Mouse (Mus musculus) liver, adult 2 months (tissue): Measurements from ENCODE around the gene Kyat1. TPM values are rescaled to one million over a fixed set of nuclear protein-coding genes. Genes with fewer than 3 reads are reported as not detected.

ENCODE experiments used
- DNase-seq: peaks from one replicate; pipeline ENCODE4 v3.0.0-alpha.2; 2011; ENCODE audit warnings: low read depth, low spot score; ENCODE audit errors: extremely low read depth
- H3K27ac ChIP-seq: fragments of 200-500 bp; replicated peaks from 2 replicates; pipeline ENCODE4 v1.5.1; 2012; ENCODE audit warnings: low read depth, mild to moderate bottlenecking, control low read depth, inconsistent platforms, low read length; ENCODE audit not compliant: insufficient read depth
- H3K27me3 ChIP-seq: fragments of 200-500 bp; 2 replicates; pipeline ENCODE4 v1.6.1; 2012; ENCODE audit warnings: mild to moderate bottlenecking, moderate library complexity, low read length, inconsistent platforms; ENCODE audit not compliant: control insufficient read depth, insufficient read depth
- H3K36me3 ChIP-seq: fragments of 200-500 bp; 2 replicates; pipeline ENCODE4 v1.6.1; 2012; ENCODE audit warnings: low read length, inconsistent platforms; ENCODE audit not compliant: control insufficient read depth, insufficient read depth
- H3K4me1 ChIP-seq: fragments of 200-500 bp; 2 replicates; pipeline ENCODE4 v1.6.1; 2011; ENCODE audit warnings: low read length; ENCODE audit not compliant: control insufficient read depth, insufficient read depth
- H3K4me3 ChIP-seq: fragments of 200-500 bp; 2 replicates; pipeline ENCODE4 v1.5.1; 2011; ENCODE audit warnings: low read depth, mild to moderate bottlenecking, control low read depth, low read length, moderate library complexity; ENCODE audit not compliant: insufficient read depth
- H3K79me2 ChIP-seq: fragments of 200-500 bp; 2 replicates; pipeline ENCODE4 v1.6.1; 2012; ENCODE audit warnings: inconsistent platforms, mild to moderate bottlenecking, low read length, moderate library complexity; ENCODE audit not compliant: control insufficient read depth, insufficient read depth
- H3K9ac ChIP-seq: fragments of 200-500 bp; 2 replicates; pipeline ENCODE4 v1.6.1; 2012; ENCODE audit warnings: low read depth, mild to moderate bottlenecking, control low read depth, inconsistent platforms, low read length
- CTCF ChIP-seq: fragments of 200-500 bp; IDR thresholded peaks from 2 replicates; pipeline ENCODE4 v1.5.1; 2011; ENCODE audit warnings: low read depth, low read length, control low read depth
- POLR2A ChIP-seq: fragments of 200-500 bp; IDR thresholded peaks from 2 replicates; pipeline ENCODE4 v1.6.1; 2011; ENCODE audit warnings: low read length, control low read depth; ENCODE audit not compliant: insufficient read depth; ENCODE audit errors: extremely low read depth
- WGBS: fragments of 180-500 bp; shearing (Covaris S2); methylation state at CpG from one replicate; pipeline ENCODE4 v1.1.7; 2018; 5-methylcytosine and 5-hydroxymethylcytosine counted together
- polyA plus RNA-seq: library from polyadenylated mRNA; depleted of rRNA; stranded (reverse); fragments of >200 nt; gene quantifications from 2 replicates; pipeline ENCODE4 v1.2.3, GENCODE M21; 2012
- total RNA-seq: library from RNA; depleted of rRNA; stranded (reverse); fragments of >200 nt; gene quantifications from 2 replicates; pipeline ENCODE4 v1.2.3, GENCODE M21; 2014

Gene Kyat1
- total and polyA plus RNA-seq, 2 experiments = 169 to 378 TPM

DNA sequence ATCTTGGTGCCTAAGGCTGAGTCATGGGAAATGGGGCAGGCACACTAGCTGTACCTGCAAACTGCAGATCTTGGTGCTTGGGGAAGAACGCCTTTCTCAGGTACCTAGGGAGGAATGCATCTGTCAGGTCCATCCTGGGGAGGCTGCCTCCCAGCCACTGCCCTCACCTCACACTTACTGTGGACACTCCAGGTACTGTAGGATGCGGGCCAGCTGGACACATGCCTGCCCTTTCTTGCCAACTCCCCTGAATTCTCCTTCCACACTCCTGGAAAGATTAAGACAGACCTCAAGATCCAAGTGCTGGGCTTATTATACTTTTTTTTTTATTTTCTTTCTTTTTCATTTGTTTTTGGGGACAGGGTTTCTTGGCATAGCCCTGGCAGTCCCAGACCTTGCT, 29.1 kb downstream of the Kyat1 start:
- Histone ChIP-seq H3K27me3 (no peaks in the 10 kb centered on the region), H3K4me1 (peaks cover 24% of the 10 kb centered on the region), H3K79me2 (peaks cover 8% of the 10 kb centered on the region; the same call in 1 of the 2 replicates), H3K36me3 (0 out of 2 replicates have a peak, but pooled peaks cover 2% of the 10 kb centered on the region), H3K9ac (no peak overlapping the region), H3K4me3 (no peak overlapping the region), H3K27ac (no peak overlapping the region)
- 92% methylated on average over 2 of the region's 2 CpGs for WGBS
- no peak for DNase-seq
- TF ChIP-seq CTCF = no peak

DNA sequence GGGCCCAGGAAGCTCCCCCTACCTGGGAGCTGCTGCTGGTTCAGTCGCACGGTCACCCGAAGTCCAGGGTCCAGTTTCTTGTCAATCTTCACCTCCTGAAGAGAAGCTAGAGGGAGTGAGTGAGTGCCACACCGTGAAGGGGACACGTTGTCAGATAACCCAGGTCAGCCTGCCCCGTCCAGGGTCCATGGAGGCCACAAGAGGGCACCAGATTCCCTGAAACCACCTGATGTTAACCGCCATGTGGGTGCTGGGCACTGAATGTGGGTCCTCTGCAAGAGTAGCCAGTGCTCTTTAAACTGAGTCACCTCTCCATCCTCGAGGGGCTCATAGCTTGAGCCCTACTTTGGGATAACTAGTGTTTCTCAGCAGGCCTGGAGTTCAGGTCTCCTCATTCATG, 29.8 kb downstream of the Kyat1 start:
- DNase-seq = no peak
- Histone ChIP-seq H3K79me2 (peaks cover 8% of the 10 kb centered on the region; the same call in 1 of the 2 replicates), H3K4me3 (no peak overlapping the region)

DNA sequence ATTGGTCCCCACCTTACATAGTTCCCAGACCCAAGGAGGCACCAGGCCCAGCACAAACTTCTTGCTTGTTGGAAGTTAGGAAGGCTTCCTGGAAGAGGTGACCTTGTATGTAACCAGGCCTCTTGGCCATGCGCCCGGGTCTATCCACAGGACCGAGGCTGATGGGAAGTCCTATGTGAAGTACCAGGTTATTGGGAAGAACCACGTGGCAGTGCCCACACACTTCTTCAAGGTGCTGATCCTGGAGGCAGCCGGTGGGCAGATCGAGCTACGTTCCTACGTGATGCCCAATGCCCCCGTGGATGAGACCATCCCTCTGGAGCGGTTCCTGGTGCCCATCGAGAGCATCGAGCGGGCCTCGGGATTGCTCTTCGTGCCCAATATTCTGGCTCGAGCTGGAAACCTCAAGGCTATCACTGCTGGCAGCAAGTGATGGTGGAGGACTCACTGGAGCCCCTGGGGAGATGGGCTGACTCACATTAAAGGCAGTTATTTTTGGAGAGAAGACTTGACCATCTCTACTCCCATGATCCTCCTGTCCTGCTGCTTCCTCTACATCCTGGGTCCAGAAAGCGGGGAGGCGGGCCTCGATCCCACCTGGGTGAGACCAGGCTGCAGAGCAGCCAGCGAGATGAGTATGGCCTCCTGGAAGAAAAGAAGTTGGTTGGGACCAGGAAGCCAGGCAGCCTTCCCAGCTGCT, 32.0 kb downstream of the Kyat1 start:
- 0 out of 2 replicates have a peak, but pooled peaks cover 2% of the 10 kb centered on the region for H3K36me3 ChIP-seq
- DNase-seq = no peak
- H3K4me1 ChIP-seq = peaks cover 24% of the 10 kb centered on the region
- TF ChIP-seq CTCF (no peak), POLR2A (no peak)
- H3K27ac ChIP-seq = no peak overlapping the region
- 87% methylated on average over 20 of the region's 20 CpGs for WGBS
- no peaks in the 10 kb centered on the region for H3K27me3 ChIP-seq
- H3K79me2 ChIP-seq = peaks cover 8% of the 10 kb centered on the region; the same call in 1 of the 2 replicates
- no peak overlapping the region for H3K9ac ChIP-seq
- no peak overlapping the region for H3K4me3 ChIP-seq

More for the DNA sequence above, 29.8 kb downstream of the Kyat1 start:
- Histone ChIP-seq H3K36me3 (0 out of 2 replicates have a peak, but pooled peaks cover 2% of the 10 kb centered on the region), H3K27me3 (no peaks in the 10 kb centered on the region), H3K27ac (no peak overlapping the region), H3K9ac (no peak overlapping the region), H3K4me1 (peaks cover 24% of the 10 kb centered on the region)
- 87% methylated on average over 8 of the region's 8 CpGs for WGBS
- TF ChIP-seq CTCF (peak; percentile 58), POLR2A (no peak)

DNA sequence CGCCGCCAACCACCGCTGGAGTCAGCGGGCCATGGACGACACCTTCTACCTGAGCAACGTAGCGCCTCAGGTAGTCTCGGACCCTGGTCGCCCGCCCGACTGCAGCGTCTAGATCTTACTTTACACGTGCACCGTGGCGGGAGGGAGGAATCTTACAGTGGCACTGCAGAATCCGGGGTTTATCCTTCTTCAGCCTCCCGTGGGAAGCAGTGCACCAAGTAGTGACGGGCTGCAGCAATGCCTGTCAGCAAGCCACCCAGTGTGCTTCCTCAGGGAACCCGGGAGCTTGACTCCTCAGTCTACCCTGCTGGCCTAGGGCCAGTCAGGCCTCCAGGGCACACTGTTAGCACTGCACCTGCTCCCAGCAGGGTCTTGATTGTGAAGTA, 33.7 kb downstream of the Kyat1 start:
- Histone ChIP-seq H3K9ac (peak overlapping the region; percentile 84), H3K27me3 (no peaks in the 10 kb centered on the region), H3K79me2 (peaks cover 8% of the 10 kb centered on the region; the same call in 1 of the 2 replicates), H3K4me1 (peaks cover 20% of the 10 kb centered on the region), H3K36me3 (0 out of 2 replicates have a peak, but pooled peaks cover 2% of the 10 kb centered on the region), H3K4me3 (peak overlapping the region; percentile 65), H3K27ac (peak overlapping the region; percentile 73)
- WGBS = under 1% methylated on average over 19 of the region's 19 CpGs
- no peak for DNase-seq
- TF ChIP-seq POLR2A = no peak
- TF ChIP-seq CTCF = no peak

DNA sequence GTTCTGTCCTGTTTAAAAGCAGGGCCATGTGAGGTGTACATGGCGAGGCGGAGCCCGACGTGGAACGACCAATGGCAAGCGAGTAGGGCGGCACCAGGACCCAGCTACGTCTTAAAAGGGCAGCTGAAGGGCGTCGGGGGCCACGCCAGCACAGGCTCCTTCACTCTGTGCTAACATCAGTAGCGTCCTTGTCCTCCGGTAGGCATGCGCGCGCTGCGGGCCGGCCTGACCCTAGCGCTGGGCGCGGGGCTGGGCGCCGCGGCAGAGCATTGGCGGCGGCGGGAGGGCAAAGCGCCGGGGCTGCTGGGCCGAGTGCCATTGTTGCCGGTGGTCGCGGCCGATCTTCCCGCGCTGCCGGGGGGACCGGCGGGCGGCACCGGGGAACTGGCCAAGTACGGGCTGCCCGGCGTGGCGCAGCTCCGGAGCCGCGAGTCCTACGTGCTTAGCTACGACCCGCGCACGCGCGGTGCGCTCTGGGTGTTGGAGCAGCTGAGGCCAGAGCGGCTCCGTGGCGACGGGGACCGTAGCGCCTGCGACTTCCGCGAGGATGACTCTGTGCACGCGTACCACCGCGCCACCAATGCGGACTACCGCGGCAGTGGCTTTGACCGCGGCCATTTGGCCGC, 34.2 kb downstream of the Kyat1 start, which contains the start of gene Endog:
Gene Endog (plus strand): TSS at position 123 of the 626 bp plus-strand sequence.
- Histone ChIP-seq H3K36me3 (0 out of 2 replicates have a peak, but pooled peaks cover 2% of the 10 kb centered on the region), H3K79me2 (peaks cover 8% of the 10 kb centered on the region; the same call in 1 of the 2 replicates), H3K27me3 (no peaks in the 10 kb centered on the region), H3K4me3 (peak within 1 kb of the TSS; percentile 65), H3K4me1 (peaks cover 20% of the 10 kb centered on the region), H3K9ac (peak within 1 kb of the TSS; percentile 84), H3K27ac (peak within 1 kb of the TSS; percentile 73)
- under 1% methylated on average over 75 of the region's 75 CpGs for WGBS
- DNase-seq = peak; percentile 83
- TF ChIP-seq CTCF (no peak), POLR2A (peak; percentile 94)

DNA sequence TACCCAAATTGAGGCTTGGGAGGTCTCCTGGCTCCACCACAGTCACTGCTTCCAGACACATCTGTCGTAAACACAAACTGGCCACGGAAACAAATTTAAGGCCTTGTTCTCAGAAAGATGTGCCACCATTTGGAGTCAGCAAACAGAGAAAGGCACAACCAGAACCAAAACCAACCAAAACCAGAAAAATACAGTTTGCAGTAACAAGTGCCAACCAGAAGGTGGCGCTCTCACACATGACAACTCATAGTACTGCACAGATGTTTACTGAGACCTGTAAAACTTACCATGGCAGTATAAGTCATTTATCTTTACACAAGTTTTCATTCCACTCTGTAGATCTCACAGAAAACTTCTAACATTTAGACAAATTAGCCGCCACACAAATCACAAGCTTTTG, 39.0 kb downstream of the Kyat1 start:
- TF ChIP-seq POLR2A = no peak
- no peak for TF ChIP-seq CTCF
- H3K79me2 ChIP-seq = no peaks in the 10 kb centered on the region
- no peak for DNase-seq
- no peaks in the 10 kb centered on the region for H3K4me1 ChIP-seq
- no peak overlapping the region for H3K9ac ChIP-seq
- no peak overlapping the region for H3K27ac ChIP-seq
- no peaks in the 10 kb centered on the region for H3K27me3 ChIP-seq
- no peaks in the 10 kb centered on the region for H3K36me3 ChIP-seq
- H3K4me3 ChIP-seq = no peak overlapping the region
- 61% methylated on average over 4 of the region's 4 CpGs for WGBS
